ENCODE assay signal across 8 mouse cellular contexts in the genomic region with DNA sequence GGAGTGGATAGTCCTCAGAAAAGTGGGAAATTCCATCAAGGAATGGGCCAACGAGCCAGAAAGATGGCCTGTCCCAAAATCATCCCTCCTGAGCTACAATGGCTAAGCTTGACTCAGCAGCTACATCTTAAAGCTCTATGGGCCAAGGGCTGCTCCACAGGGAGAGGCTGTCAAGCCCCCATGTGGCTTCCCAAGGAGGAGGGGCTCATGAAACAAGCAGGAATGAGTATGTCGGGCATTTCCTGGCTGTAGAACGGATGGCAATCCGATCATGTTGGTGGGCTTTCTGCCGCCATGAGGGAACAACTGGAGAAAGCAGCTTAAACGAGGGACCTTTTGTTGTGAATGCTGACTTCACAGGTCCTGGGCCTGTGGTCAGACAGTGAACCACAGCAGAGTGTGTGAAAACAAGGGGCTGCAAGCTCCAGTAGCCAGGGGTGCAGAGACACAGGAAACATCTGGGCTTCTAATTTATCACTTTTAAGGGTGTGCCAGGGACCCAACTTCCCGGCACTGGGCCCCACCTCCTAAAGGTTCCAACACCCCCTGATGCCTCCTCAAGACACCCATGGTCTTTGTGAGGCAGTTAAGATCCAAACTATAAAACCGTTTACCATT. TPM values are rescaled to one million over a fixed set of nuclear protein-coding genes. Genes with fewer than 3 reads are reported as not detected.
A peak's percentile ranks its signal among the peaks of the same experiment; 100 is the strongest.
DNase-seq lines count a peak whose midpoint lies in the region; ATAC-seq lines count a peak whose summit lies in the region.

No protein-coding gene starts in this region.

- ATAC-seq in monocyte, adult 5-6 weeks (replicated peaks; ENCODE audit: insufficient number of reproducible peaks, low FRiP score, low TSS enrichment, poor library complexity, severe bottlenecking) = peak; percentile 70
- ATAC-seq in cerebellum, adult (ENCODE audit: insufficient number of reproducible peaks, low FRiP score, low TSS enrichment) = no peak

- DNase-seq in B cell, adult 2 months = peak; percentile 76 to 82
- DNase-seq in c-Kit-positive CD71-negative TER-119-negative erythroid progenitor cells, embryonic 14.5 days (ENCODE audit: low read depth) = peak; percentile 52
- peak; percentile 43 for DNase-seq in kidney, postnatal 10 days
- no peak for DNase-seq in neural tube, embryonic 10.5 days (ENCODE audit: extremely low spot score, low spot score)
- no peak for DNase-seq in cerebellum, postnatal 4 days (ENCODE audit: low spot score in 2 of 2)
- no peak for DNase-seq in layer of hippocampus, postnatal 14 days (ENCODE audit: low spot score in 2 of 2)

RNA-seq across cellular contexts. Expression of gene Mylip, which starts 53.5 kb away (rescaled TPM):
- total RNA-seq in monocyte, adult 5-6 weeks (2017) = 50.0 to 92.4 TPM (median 52.9 TPM) in 3 replicates
- 10 to 100 TPM; 17.7 to 22.2 TPM for total RNA-seq in layer of hippocampus, postnatal 14 days (2021)

Comparison
In these comparisons a context has a peak if more than half of its experiments do, and no peak if none do; other contexts are left out.
1. DNase-seq: peak in B cell, adult 2 months (2 of 2), c-Kit-positive CD71-negative TER-119-negative erythroid progenitor cells, embryonic 14.5 days (single experiment) and kidney, postnatal 10 days (single experiment); none in neural tube, embryonic 10.5 days (single experiment), cerebellum, postnatal 4 days (0 of 2) and layer of hippocampus, postnatal 14 days (0 of 2).